Mouse (Mus musculus): ENCODE data around the gene Pigk.

GRCm38 (mm10) chr3:152841264-152841663, 127.4 kb downstream of the Pigk start:
- TF ChIP-seq CTCF (IDR thresholded peaks at IDR 0.05) (no peak), POLR2A (IDR thresholded peaks at IDR 0.05; ENCODE audit: insufficient read depth, low read depth, low read length) (no peak), EP300 (IDR thresholded peaks at IDR 0.05; ENCODE audit: insufficient read depth, low read depth, low read length) (no peak)

Measured in heart, adult 2 months (tissue).